Mouse (Mus musculus) c-Kit-positive CD71-negative TER-119-negative erythroid progenitor cells, embryonic 14.5 days (primary cell): ENCODE results near the gene Tlr8.
"Not testable (repeated sequence)": the region's sequence is repeated elsewhere in the genome, so short reads cannot be mapped to it uniquely, and the experiment has no call there.

Source experiments
- DNase-seq: peaks from one replicate; pipeline ENCODE4 v3.0.0-alpha.2; 2013; ENCODE audit warnings: low read depth

Gene Tlr8

GRCm38 (mm10) chrX:167264086-167264485, at the start of gene Tlr8:
Tlr8 (minus strand) TSS chrX:167264329.
- no peak for DNase-seq

GRCm38 (mm10) chrX:167302061-167302460, 37.9 kb upstream of the Tlr8 start:
- not testable (repeated sequence) for DNase-seq

- DNase-seq: peak; percentile 44
These were observed 12.8 kb upstream of the Tlr8 start for GRCm38 (mm10) chrX:167276953-167277352.

GRCm38 (mm10) chrX:167276551-167276950, 12.4 kb upstream of the Tlr8 start:
- DNase-seq: peak; percentile 5

GRCm38 (mm10) chrX:167263530-167263929, 599 bp downstream of the Tlr8 start:
- no peak for DNase-seq

DNA sequence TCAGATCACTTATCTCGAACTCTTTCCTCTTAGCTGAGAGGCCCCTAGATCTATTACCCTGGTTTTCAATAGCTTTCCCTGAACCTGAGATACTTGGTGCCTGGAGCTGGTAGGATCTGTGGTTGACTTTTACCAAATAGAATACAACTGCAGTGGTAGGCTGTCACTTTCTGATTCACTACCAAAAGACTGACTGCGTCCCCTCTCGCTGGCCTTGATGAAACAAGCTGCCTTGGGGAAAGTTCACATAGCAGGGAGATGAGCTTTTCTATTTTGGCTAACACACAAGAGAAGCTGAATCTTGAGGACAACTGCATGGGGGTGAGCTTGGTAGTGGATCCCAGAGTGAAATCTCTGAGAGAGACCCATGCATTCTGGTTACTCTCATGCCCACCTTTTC, 22.4 kb downstream of the Tlr8 start:
- no peak for DNase-seq

- DNase-seq: no peak
These were observed 24.7 kb downstream of the Tlr8 start for GRCm38 (mm10) chrX:167239293-167239921.

DNA sequence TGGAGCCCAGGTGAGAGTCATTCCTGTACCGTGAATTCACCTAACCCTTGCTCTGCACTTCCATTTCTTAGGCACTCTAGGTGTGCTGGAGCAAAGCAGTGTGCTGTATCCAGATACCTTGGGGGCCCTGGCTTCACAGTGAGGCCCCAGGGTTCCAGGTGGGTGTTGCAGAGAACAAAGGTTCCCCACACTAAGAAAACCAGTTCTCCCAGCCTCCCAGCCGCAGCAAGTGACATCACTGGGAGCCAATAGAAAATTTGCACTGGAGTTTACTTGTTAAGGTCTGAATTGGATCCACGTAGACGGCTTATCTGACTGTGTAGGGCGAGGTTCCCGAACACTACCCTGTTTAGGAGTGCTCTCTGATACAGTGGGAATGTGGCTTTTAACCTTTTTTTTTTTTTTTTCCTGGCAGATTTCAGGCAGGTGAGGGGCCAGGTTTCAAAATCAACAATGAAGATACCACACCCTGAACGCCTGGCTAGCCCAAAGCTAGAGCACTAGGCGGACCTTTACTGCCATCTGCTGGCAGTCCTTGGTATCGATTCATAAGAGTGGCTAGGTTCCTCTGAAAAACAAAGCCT, 30.9 kb downstream of the Tlr8 start:
- DNase-seq: no peak

DNA sequence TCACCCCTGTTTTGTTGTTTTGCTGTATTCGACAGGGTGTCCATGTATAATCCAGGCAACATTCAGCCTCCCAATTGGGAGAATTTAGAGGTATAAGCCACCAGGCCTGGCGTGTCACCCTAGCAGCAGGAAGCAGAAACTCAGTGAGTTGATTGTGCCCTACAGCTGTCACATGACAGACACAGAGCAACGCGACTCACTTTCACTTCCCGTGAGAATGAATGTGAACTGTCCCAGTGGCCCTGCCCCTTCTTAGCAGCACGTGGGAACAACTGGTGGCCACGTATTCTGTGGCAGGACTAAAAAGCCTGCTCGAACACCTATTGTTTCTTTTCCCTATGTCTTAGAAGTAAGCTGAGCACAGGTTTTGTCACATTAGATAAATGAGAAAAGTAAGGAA, 33.0 kb downstream of the Tlr8 start:
- DNase-seq: no peak

DNA sequence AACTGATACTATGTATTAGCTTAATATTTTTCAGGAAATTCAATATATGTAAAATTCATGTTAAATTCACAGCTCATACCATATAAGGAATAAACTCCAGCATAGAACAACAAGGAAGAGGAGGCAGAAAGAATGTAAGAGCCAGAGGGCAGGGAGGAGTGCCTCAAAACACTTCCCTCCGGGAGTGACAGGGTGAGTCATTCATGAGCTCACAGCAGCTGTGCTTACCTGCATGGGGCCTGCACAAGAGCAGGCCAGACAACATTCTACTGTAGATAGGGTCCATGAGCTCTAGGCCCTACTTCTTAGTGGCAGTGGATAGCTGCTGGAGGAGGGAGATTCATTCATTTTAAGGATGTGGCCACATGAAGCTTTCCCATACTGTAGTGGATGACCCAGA, 34.3 kb downstream of the Tlr8 start:
- DNase-seq: no peak

DNA sequence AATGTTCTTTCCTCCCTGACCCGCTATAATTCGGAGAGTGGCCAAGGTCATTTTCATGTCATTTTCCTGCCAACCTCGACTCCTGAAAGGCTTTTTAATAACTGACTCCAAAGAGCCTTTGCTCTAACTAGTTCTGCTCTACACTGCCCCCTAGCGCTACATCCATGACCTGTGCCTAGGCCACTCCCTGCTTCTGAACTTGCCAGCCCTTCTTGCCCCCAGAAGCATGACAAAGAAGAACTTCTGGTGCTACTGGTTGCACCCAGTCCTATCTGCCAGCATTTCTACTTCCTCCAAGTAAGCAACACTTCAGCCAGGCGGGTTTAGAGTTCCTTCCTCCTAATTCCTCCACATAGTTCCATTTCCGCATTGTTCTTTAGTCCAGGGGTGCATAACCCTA, 34.9 kb downstream of the Tlr8 start:
- DNase-seq: no peak

- no peak for DNase-seq
These were observed 36.4 kb downstream of the Tlr8 start for GRCm38 (mm10) chrX:167227756-167228155.

DNA sequence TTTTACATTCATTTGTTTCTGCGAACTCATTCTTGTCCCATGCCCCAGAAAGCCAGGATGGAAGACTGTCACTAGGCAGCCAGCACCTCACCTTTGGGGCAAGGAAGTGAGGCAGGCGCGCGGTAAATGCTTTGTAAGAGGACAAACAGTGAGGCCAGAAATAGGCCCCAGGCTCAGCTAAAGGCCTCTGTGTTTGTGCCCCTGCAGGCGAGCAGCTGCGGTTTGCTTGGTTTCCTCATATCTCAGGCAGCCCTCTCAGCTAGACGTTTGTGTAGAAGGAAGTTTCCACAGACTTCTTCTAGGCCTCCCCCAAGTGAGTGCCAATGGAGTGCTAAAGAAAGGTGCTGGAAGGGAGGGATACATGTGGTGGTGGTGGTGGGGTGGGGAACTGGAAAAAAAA, 37.0 kb downstream of the Tlr8 start:
- DNase-seq: no peak

DNA sequence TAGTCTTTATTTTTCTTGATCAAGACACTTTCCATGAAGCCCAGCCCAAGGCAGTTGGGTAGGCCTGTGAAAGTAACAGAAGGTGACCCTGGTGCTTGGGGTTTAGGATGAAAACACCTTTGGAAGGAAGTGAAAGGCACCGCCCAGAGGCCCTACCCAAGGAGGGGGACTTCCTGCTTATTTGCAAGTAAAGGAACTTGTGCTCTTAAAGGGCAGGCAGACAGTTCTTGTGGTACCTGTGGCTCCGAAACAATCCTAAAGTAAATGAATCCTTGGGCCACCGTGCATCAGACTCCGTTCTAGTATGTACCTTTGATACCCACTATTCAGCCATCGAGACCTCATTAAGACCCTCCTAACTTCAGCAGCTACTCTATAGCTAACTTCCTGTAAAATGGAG, 37.6 kb downstream of the Tlr8 start:
- DNase-seq: no peak

DNA sequence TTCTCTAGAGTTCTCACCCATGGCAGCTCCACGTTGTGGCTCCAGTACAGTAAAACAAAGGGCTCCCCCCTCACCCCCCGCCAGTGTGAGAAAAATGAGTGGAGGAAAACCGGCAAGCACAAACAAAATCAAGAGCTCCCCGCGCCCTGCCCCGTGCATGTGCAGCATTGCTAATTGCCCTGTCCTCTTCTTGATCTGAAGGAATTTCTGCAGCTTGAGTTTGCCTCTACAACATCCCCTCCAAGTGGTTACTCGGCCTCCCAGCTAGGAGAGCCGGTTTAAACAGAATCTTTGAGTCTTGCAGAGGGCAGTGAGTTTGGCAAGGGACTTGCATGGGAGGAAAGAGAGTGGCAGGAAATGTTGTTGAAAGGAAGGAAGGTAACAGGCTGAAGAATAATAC, 51.4 kb downstream of the Tlr8 start:
- DNase-seq: no peak

DNA sequence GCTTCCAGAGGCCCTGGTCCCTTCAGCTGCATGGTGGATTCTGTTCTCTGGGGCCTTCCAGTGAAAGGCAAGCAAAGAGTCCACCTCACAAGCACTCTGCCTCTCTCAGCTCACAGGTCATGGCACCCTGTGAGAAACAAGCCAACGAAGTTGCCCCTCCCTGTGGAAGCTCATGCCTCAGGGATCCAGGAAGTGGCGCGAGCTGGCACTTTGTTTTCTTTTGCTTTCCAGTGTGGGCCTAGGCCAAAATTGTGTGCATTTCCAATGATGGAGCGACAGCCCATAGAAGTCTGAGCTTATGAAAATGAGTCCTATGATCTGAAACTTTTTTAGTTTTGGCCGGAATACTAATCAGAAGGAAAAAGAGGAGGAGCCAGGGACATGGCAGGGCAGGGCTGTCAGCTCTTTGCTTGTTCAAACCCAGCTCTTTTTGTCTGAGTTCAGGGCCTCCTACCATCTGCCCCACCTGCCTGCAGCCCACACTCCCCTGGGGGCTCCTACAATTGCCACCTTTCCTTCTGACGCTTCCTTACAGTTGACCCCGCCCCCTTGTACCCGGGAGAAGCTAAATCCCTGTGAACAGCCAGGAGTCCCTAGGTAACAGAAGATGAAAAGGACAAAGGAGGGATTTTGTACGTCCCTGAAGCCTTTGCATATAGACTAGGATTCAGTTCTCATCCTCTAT, 52.1 kb downstream of the Tlr8 start:
- DNase-seq: no peak

DNA sequence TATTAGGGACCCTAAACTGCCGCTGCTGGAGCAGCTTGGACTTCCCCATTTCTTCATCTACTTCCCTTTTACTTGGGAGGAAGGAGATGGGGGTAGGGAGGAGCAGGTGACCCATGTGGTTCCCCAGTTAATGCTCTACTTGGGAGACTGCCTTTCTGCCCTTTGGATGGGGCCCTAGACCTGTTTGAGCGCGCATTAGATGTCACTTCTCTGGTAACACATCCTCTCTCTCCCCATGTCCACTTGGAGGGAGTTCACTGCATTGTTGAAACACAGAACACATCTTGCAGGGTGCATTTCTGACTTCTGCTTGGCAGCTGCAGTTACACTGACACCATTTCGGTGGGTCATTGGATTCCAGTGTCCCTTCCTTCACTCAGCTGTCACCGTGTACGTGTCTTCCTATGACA, 53.8 kb downstream of the Tlr8 start:
- DNase-seq: no peak

DNA sequence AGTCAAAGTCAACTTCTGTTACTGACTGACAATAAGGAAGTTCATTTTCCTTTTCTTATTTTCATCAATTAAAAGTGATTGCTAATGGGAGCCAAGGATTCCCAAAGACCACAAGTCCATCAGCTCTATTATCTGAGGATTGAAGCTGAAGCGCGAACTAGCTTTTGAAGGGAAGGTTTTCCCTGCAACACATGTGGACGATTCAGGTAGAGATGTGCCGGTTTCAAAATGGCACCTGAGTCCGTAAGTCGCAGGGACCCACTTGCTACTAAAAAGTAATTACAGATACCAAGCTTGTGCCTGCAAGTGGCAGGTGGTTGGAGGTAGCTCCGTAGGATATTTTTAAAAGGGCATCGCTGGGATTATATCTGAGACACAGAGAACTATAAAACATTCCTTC, 54.3 kb downstream of the Tlr8 start:
- no peak for DNase-seq

DNA sequence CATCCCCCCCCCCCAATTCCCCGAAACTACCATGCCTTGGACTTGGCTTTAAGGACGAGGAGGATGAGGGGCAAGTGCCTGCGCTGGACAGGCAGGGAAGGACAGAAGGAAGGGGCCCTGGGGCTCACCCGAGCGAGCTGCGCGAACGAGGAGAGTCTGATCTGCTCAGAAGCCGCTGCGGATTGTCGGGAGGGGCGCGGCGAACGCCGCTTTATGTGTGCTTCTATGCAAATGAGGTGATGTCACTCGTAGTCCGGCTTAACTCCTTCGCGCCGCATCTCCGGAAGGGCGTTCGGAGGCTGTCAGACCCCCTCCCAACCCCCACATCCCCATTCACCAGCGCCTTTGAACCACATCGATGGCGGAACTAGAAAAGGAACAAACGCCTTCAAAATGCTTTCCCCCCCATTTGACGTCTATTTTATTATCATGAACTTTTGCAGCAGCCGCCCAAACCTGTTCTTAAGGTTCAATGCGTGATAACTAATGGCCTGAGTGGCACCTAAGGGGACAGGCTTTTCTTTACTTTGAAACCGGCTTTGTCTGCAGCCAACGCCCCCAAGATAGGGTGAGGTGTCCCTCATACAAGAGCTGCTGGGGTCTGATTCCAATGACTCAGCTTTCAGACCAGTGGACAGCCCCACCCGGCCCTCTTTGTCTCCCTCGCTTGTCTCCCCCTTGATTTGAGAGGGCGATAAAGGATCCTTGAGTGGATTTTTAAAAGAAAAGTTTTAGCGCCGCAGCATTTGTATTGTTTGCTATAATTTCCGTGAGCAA, 55.0 kb downstream of the Tlr8 start, which contains the start of gene Tmsb4x:
Gene Tmsb4x (minus strand): TSS at position 338 of the 777 bp plus-strand sequence.
- no peak for DNase-seq

GRCm38 (mm10) chrX:167208506-167208820, 55.7 kb downstream of the Tlr8 start:
- no peak for DNase-seq

GRCm38 (mm10) chrX:167207741-167208505, 56.2 kb downstream of the Tlr8 start:
- DNase-seq: no peak
